Mouse (Mus musculus) natural killer cell, adult 2 months (primary cell): ENCODE results near the gene Rufy1.
"Not testable (repeated sequence)": the region's sequence is repeated elsewhere in the genome, so short reads cannot be mapped to it uniquely, and the experiment has no call there.

Source experiments
- DNase-seq, 2 experiments: peaks; one replicate each; pipeline ENCODE4 v3.0.0; 2022; ENCODE audit warnings: low spot score in 2 of 2

Gene Rufy1

GRCm38 (mm10) chr11:50430277-50431133 lies at the start of gene Rufy1:
Rufy1 (minus strand) TSS chr11:50431125.
- peak; percentile 72 to 82 for DNase-seq

DNA sequence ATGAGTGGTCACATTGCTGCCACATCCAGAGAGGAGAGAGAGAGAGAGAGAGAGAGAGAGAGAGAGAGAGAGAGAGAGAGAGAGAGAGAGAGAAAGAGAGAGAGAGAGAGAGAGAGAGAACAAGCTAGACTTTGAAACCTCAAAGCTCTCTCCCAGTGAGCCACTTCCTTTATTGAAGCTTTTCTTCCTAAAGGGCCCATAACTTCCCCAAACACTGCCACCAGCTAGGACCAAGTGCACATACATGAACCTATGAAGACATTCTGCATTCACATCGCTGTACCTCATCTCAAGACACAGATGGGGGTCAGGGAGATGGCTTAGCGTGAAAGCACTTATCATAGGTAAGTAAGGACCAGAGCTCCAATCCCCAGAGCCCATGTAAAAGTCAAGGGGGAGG lies 47.1 kb upstream of the Rufy1 start:
- DNase-seq, result no peak

- no peak for DNase-seq
These were observed 46.7 kb upstream of the Rufy1 start for GRCm38 (mm10) chr11:50477486-50478070.

- no peak for DNase-seq
These were observed 46.0 kb upstream of the Rufy1 start for GRCm38 (mm10) chr11:50476971-50477370.

- DNase-seq, result peak in 1 of 2 experiments; percentile 20
These were observed 43.0 kb upstream of the Rufy1 start for GRCm38 (mm10) chr11:50473933-50474332.

- DNase-seq, result no peak
These were observed 41.4 kb upstream of the Rufy1 start for GRCm38 (mm10) chr11:50472161-50472939.

DNA sequence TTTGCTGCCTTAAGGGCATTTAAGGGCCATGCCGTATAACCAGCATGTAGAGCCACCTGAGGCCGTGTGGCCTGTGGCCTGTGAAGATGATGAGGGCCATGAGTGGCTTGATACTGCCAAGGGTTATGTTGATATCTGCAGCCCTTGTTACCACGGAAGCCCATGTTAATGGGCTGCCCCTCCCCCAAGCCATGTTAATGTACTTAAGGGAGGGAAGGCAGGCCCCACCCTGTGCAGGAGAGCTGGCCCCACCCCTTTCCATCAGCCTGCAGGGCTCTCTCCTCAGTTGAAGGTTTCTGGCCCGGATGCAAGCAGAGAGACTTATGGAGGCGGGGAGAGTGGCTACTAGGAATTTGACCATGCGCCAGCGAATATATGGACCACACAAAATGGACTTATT lies 30.6 kb upstream of the Rufy1 start:
- DNase-seq, result no peak

DNA sequence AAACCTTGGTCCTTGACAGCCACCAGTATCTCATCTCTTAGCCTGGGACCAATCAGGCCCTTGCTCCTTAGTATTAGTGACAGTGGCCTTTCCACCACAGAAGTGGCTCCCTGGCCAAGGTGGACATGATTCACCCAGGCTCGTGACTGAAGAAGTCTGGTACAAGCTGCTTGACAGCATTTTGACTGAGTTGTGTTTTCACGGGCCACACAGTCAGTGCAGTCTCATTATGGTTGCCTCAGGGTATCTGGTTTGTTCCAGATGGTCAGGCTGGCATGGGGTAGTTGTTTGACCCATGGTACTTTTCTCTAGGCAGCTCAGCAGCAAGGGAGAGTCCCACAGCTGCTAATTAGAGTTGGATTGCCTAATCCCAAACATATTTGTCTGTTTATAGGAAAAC lies 28.3 kb upstream of the Rufy1 start:
- DNase-seq, result no peak

GRCm38 (mm10) chr11:50457111-50457911 lies 26.4 kb upstream of the Rufy1 start:
- DNase-seq, result no peak

GRCm38 (mm10) chr11:50456455-50456854 lies 25.5 kb upstream of the Rufy1 start:
- DNase-seq, result no peak

DNA sequence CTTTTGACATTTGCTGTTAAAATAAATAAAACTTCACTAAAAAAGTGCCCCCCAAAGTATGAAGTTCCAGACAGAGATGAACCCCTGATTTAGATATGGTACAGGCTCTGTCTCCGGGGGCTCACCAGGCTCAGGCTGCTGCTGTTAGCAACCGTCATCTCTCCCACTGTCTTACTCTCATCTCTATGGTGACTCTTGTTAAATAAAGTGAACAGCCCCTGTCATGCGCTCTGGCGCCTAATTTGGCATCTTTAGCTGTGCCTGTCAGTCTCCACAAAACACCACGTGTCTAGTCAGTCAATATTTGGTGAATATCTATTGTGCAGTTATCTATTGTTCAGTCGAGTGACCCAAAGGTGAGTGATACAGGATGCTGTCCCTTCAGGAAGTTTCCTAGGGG lies 24.0 kb upstream of the Rufy1 start:
- no peak for DNase-seq

DNA sequence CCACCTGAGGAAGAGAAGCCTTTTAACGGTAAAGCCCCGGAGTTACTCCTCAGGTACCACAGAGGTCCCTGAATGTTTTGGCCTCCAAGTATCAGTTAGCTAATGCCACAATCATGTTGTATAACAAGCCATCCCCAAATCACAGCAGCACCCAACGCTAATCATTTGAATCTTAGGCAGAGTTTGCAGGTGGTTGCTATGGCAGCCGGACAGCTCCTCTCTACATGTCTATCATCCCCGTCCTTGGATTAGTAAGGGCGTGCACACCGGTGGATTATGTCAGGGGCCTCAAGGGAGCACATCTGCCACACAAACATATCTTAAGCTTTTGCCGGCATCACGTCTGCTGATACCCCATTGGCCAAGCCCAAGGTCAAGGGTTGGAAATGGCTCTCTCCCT lies 19.3 kb upstream of the Rufy1 start:
- no peak for DNase-seq

- not testable (repeated sequence) for DNase-seq
These were observed 17.2 kb upstream of the Rufy1 start for GRCm38 (mm10) chr11:50448163-50448562.

DNA sequence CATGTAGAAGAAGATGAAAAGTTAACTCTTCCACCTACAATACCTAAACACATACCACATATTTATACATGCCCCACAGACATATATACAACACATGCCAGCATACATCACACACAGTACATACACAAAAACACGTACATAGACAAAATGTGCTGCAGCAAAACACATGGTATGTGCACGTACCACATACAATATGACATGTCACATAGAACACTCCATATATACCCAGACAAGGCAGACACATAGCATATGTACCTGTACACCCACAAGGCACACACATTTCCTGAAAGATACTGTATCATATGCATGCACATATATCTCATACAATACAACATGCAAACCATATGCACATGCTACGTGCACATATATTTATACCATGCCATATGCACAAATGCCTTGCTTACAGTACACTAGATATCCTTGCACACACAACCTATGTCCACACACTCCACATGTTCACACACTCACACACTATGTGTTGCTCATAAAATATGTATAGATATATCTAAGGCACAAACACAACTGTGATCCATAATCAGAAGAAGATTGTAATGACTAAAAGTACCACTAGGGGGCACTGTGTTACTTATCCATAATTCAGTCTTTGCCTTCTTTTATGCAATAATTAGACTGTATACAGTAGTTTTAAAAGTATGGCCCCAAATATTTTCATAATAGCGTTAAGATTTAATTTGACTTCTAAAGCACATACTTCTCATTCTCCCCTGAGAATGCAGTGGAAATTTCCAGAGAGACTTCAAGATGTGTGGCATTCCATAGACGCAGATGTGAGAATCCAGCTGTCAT lies 12.5 kb upstream of the Rufy1 start:
- no peak for DNase-seq

GRCm38 (mm10) chr11:50441637-50442036 lies 10.7 kb upstream of the Rufy1 start:
- DNase-seq, result no peak

- DNase-seq, result no peak
These were observed 9.8 kb upstream of the Rufy1 start for GRCm38 (mm10) chr11:50440691-50441090.

- DNase-seq, result no peak
These were observed 8.9 kb upstream of the Rufy1 start for GRCm38 (mm10) chr11:50439857-50440256.

- DNase-seq, result peak; percentile 10 to 48
These were observed 2.0 kb upstream of the Rufy1 start for GRCm38 (mm10) chr11:50432896-50433295.

GRCm38 (mm10) chr11:50432069-50432440 lies 1.1 kb upstream of the Rufy1 start:
- no peak for DNase-seq

DNA sequence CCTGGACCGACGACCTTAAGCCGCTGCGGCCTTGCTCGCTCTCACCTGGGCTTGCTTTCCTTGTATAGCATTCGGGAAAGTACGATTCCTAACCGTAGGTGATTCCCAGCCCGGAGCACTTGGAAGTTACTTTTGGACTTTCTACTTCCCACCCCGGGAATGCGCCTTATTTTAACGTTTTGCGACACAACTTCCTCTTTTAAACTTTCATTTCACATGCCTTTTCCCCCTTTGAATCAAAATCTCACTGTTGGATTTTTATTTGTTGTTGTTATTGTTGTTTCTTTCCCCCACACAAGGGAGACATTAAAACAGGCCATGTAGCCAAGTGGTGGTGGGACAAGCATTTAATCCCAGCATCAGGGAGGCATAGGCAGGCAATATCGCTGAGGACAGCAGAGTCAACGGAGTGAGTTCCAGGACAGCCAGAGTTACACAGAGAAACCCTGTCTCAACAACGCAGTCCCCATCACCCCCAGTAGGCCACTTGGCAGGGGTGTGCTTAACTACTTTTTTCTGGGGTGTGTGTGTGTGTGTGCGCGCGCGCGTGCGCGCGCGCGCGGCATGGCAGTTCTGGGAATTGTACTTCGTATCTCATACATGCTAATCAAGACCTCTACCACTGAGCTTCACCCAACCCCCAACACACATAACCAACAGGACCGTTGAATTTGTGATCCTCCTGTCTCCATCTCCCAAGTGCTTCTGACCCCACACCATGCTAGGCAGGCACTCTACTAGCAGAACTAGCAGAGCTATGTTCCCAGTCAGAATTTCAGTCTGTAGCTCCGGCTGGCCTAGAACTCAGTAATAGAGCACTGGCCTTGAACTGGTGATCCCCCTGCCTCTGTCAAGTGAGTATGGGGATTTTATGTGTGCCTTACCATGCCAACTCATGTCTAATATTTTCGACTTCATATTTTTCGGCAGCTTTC lies 476 bp upstream of the Rufy1 start:
- DNase-seq, result no peak
